Mouse (Mus musculus): ENCODE results near the gene Olfr1413. TPM values are rescaled to one million over a fixed set of nuclear protein-coding genes. Genes with fewer than 3 reads are reported as not detected.

Olfr1413 gene
- polyA plus RNA-seq (2015; fragmentation: Nextera tagmentation; extraction: Ambion mirVana) = not detected in 2 replicates

DNA sequence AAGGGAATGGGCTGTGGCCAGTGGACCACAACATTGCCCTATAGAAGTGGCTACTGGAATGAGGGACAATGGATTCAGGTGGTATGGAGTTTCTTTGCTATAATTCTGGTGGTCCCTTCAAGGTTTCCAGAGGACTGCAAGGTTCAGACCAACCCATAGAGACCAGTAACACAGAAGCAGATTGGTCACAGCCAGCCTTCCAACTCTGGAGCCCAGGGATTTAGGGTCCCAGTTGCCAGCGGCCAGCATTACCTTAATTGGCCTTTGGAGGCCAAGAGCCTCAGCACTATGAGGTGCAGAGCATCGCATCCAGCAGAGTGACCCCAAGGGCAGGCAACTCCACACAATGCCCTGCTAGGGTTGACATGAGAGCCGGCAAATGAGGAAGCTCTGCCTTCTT is at the start of gene Olfr1413:
Gene Olfr1413 (plus strand): TSS at position 301 of the 400 bp plus-strand sequence.
- Histone ChIP-seq H3K4me1 (no peaks in the 10 kb centered on the region), H3K4me3 (no peak within 1 kb of the TSS), H3K27me3 (no peaks in the 10 kb centered on the region), H3K9ac (no peak within 1 kb of the TSS), H3K36me3 (no peaks in the 10 kb centered on the region), H3K27ac (no peak within 1 kb of the TSS), H3K9me3 (no peaks in the 10 kb centered on the region), H3K4me2 (no peak within 1 kb of the TSS)
- no peak for ATAC-seq (ENCODE audit: insufficient number of reproducible peaks, insufficient read depth, low FRiP score, low TSS enrichment, low read depth)
- 81% methylated on average over 3 of the region's 3 CpGs for WGBS

DNA sequence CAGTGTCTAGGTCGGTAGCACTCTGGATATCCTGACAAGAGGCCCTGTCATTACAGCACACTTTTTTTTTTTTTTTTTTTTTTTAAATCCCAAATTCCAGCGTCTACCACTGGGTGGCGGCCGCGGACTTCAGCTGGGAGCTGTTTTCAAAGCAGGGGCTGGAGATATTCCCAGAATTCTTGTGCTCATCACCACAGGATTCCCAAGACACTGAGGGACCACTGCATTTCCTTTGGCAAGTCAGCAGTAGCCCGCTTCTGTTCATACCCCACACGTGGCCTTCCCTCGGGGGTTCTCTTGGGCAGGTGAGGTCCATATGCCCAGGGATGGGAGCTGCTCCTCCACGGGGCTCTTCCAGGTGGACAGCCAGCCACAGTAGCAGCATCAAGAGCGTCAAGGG is 49.7 kb upstream of the Olfr1413 start:
- Histone ChIP-seq H3K4me2 (no peak overlapping the region), H3K4me1 (no peaks in the 10 kb centered on the region), H3K4me3 (no peak overlapping the region), H3K27ac (no peak overlapping the region), H3K9ac (no peak overlapping the region), H3K36me3 (no peaks in the 10 kb centered on the region), H3K27me3 (peaks cover 6% of the 10 kb centered on the region; the same call in 1 of the 2 replicates), H3K9me3 (no peaks in the 10 kb centered on the region)
- no peak for ATAC-seq (ENCODE audit: insufficient number of reproducible peaks, insufficient read depth, low FRiP score, low TSS enrichment, low read depth)
- 23% methylated on average over 10 of the region's 10 CpGs for WGBS

DNA sequence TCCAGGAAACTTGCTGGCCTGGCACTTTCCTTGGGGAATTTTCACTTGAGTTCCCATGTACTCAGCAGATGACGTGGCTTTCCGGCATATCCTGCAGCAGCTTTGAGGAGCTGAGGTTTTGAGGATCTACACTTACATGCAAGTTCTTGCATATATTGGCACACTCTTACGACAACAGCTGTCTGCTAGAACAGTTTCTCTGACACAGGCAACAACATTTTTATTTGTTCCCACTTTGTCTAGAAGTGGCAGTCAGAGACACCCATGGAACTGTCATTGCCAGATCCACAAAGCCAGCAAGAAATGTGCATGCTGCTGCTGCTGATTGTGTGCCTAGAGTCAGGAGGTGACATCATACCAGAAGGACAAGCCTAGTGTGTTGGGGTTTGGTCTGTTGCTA is 47.4 kb upstream of the Olfr1413 start:
- H3K9me3 ChIP-seq = no peaks in the 10 kb centered on the region
- no peaks in the 10 kb centered on the region for H3K4me1 ChIP-seq
- no peak for ATAC-seq (ENCODE audit: insufficient number of reproducible peaks, insufficient read depth, low FRiP score, low TSS enrichment, low read depth)
- H3K4me2 ChIP-seq = no peak overlapping the region
- H3K36me3 ChIP-seq = no peaks in the 10 kb centered on the region
- 85% methylated on average over 3 of the region's 3 CpGs for WGBS
- H3K27ac ChIP-seq = no peak overlapping the region
- H3K4me3 ChIP-seq = no peak overlapping the region
- no peak overlapping the region for H3K9ac ChIP-seq
- H3K27me3 ChIP-seq = no peaks in the 10 kb centered on the region; the same call in 1 of the 2 replicates

DNA sequence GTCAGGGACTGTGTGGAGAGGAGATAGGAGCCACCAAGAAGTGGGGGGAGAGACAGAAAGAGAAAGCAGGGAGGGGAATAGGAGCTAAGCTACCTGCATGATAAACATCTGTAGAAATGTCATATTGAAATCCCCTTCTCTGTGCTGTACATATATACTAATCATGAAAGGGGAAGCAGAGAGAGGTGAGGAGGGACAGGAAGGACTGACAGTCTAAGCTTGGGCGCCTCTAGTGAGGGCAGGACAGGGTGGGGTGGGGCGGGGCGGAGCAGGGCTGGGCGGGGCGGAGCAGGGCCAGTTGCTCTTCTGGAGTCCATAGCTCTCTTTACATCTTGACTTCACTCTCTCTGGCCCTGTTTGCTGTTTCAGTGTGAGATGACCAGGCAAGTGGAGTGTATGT is 34.1 kb upstream of the Olfr1413 start:
- Histone ChIP-seq H3K4me2 (no peak overlapping the region), H3K9me3 (no peaks in the 10 kb centered on the region), H3K4me3 (no peak overlapping the region), H3K9ac (no peak overlapping the region), H3K36me3 (no peaks in the 10 kb centered on the region), H3K27ac (no peak overlapping the region), H3K4me1 (no peaks in the 10 kb centered on the region), H3K27me3 (no peaks in the 10 kb centered on the region)
- no peak for ATAC-seq (ENCODE audit: insufficient number of reproducible peaks, insufficient read depth, low FRiP score, low TSS enrichment, low read depth)
- WGBS = 41% methylated on average over 5 of the region's 5 CpGs

DNA sequence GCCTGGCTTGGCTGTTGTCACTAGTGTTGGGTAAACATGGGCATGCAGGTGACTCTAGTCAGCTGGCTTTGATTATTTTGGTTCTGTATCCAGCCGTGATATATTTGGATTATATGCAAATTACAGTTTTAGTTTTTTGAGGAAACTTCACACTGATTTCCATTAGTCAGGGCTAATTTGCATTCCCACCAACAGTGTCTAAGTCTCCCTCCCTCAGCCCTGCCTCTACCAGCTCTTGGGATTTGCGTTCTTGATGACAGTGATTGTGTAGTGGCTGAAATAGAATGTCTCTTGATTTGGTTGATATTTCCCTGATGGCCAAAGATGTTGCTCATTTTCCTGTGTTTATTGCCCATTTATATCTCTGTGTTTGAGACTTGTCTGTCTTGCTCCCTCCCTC is 32.1 kb upstream of the Olfr1413 start:
- Histone ChIP-seq H3K36me3 (no peaks in the 10 kb centered on the region), H3K4me2 (no peak overlapping the region), H3K27ac (no peak overlapping the region), H3K4me1 (no peaks in the 10 kb centered on the region), H3K27me3 (no peaks in the 10 kb centered on the region), H3K9me3 (no peaks in the 10 kb centered on the region), H3K4me3 (no peak overlapping the region), H3K9ac (no peak overlapping the region)
- 43% methylated on average over 2 of the region's 2 CpGs for WGBS
- no peak for ATAC-seq (ENCODE audit: insufficient number of reproducible peaks, insufficient read depth, low FRiP score, low TSS enrichment, low read depth)

DNA sequence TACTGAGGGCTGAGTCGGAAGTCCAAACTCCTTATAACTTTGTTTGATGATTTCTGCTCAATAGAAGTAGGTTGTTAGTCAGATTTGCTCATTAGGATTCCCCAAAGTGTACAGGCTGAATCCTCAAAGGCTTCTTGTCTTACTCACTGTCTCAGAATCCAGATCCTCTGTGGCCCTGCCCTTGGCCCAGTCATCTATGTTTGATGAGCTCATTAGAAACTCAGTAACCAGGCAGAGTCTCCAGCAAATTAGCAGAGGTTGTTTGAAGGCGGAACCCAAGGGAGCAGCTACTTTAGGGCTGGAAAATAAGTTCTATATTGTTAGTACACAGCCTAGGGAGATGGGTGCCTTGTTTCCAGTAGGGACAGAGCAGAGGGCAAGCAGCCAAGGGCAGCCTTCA is 25.2 kb upstream of the Olfr1413 start:
- Histone ChIP-seq H3K27me3 (0 out of 2 replicates have a peak, but pooled peaks cover 3% of the 10 kb centered on the region), H3K4me1 (no peaks in the 10 kb centered on the region), H3K36me3 (no peaks in the 10 kb centered on the region), H3K27ac (no peak overlapping the region), H3K9ac (no peak overlapping the region), H3K4me2 (no peak overlapping the region), H3K4me3 (no peak overlapping the region), H3K9me3 (no peaks in the 10 kb centered on the region)
- WGBS = 77% methylated on average over 2 of the region's 2 CpGs
- no peak for ATAC-seq (ENCODE audit: insufficient number of reproducible peaks, insufficient read depth, low FRiP score, low TSS enrichment, low read depth)

DNA sequence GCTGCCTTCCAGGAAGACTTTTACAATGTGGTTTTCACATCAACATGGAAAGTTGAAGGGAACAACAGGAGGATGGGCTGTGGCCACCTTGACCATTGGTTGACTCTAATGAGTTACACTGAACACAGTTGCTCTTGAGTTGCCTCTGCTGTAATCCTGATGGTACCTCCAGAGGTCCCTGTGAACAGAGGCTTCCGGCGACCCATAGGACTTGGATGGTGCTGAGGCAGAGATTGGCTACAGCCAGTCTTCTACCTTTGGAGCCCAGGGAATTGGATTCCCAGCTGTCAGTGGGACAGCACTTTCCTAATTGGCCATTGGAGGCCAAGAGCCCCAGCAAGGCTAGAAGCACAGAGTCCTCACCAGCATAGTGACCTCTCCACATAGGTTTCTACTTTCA is 14.4 kb downstream of the Olfr1413 start, which contains the start of gene Olfr1412:
Gene Olfr1412 (plus strand): TSS at position 301 of the 400 bp plus-strand sequence.
- Histone ChIP-seq H3K27ac (no peak within 1 kb of the TSS), H3K9ac (no peak within 1 kb of the TSS), H3K27me3 (no peaks in the 10 kb centered on the region), H3K4me2 (no peak within 1 kb of the TSS), H3K9me3 (no peaks in the 10 kb centered on the region), H3K4me3 (no peak within 1 kb of the TSS), H3K36me3 (no peaks in the 10 kb centered on the region), H3K4me1 (no peaks in the 10 kb centered on the region)
- no peak for ATAC-seq (ENCODE audit: insufficient number of reproducible peaks, insufficient read depth, low FRiP score, low TSS enrichment, low read depth)
- WGBS = 86% methylated on average over 2 of the region's 2 CpGs

DNA sequence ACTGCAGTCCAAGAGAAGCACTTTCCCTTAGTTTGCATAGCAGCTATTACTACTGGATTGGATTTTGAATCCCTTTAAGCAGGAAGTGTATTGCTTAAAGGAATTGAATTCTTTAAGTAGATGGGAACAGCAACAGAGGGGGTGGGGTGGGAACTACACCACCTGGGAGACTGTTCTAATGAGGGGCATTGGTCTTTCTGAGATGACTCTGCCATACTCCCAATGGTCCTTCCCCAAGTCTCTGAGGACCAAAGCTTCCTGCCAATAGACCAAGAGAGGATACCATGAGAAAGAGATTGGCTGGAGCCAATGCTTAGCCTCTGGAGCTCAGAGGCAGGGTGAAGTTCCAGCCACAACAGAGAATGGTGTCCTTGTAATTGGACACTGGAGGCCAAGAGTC is 23.0 kb downstream of the Olfr1413 start, which contains the start of gene Olfr1411:
Gene Olfr1411 (plus strand): TSS at position 301 of the 400 bp plus-strand sequence.
- Histone ChIP-seq H3K9me3 (no peaks in the 10 kb centered on the region), H3K4me1 (no peaks in the 10 kb centered on the region), H3K27ac (no peak within 1 kb of the TSS)

DNA sequence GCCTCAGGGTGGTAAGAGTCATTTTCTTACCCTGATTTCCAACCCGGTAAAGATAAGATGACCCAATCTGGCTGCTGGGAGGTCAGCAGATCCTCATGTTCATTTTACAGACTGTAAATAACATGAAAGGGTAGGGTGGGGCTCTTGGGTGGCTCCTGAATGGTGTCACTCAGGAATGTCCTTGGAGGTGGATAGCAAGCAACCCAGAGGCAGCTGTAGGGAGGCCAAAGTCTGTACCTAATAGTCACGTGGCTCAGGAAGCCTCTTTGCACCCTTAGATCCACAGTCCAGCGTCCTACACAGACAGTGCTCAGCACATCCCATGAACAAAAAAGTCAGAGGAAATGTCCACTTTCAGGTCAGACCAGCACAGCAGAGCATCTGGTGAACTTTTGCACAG is 24.9 kb downstream of the Olfr1413 start:
- Histone ChIP-seq H3K27me3 (no peaks in the 10 kb centered on the region), H3K36me3 (no peaks in the 10 kb centered on the region), H3K4me3 (no peak overlapping the region), H3K4me1 (no peaks in the 10 kb centered on the region), H3K9me3 (no peaks in the 10 kb centered on the region), H3K27ac (no peak overlapping the region), H3K9ac (no peak overlapping the region), H3K4me2 (no peak overlapping the region)
- no peak for ATAC-seq (ENCODE audit: insufficient number of reproducible peaks, insufficient read depth, low FRiP score, low TSS enrichment, low read depth)
- 79% methylated on average over 3 of the region's 3 CpGs for WGBS

More for the DNA sequence above, 23.0 kb downstream of the Olfr1413 start, which contains the start of gene Olfr1411:
- H3K4me3 ChIP-seq = no peak within 1 kb of the TSS
- H3K36me3 ChIP-seq = no peaks in the 10 kb centered on the region
- no peak within 1 kb of the TSS for H3K4me2 ChIP-seq
- no peak within 1 kb of the TSS for H3K9ac ChIP-seq
- ATAC-seq (ENCODE audit: insufficient number of reproducible peaks, insufficient read depth, low FRiP score, low TSS enrichment, low read depth) = no peak
- H3K27me3 ChIP-seq = no peaks in the 10 kb centered on the region

DNA sequence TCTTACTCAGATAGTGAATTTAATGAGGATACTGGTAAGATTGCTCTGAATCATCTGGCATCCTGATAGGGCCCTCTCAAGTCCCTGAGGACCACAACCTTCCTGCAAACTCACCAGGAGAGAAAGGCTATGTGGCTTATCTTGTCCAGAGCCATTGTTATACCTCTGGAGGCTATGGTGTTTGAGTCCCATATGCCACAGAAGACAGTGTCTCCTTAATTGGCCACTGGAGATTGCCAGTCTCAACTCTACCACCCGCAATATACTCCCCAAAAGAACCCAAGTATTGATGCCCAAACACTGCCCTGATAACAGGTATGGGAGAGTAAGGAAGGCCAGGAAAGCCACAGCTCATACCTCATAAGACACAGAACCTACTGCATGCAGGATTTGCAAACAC is 34.4 kb downstream of the Olfr1413 start, which contains the start of gene Olfr1410:
Gene Olfr1410 (plus strand): TSS at position 301 of the 400 bp plus-strand sequence.
- 83% methylated on average over 1 of the region's 1 CpGs for WGBS
- H3K36me3 ChIP-seq = no peaks in the 10 kb centered on the region
- no peaks in the 10 kb centered on the region; the same call in 1 of the 2 replicates for H3K9me3 ChIP-seq

DNA sequence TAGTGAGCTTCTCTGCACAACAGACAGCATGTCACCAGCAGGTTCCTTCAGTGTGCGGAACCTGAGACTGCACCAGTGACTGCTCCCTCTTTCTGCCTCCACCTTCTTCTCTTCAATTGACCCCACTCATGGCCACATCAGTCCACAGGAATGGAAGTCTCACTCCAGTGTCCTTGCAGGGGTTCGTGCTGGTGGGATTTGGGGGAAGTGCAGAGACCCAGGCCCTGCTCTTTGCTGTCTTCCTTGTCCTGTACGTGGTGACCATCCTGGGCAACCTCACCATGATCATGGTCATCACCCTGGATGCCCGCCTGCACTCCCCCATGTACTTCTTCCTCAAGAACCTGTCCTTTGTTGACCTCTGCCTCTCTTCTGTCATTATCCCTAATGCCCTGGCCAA is 36.6 kb downstream of the Olfr1413 start:
- Histone ChIP-seq H3K36me3 (no peaks in the 10 kb centered on the region), H3K27me3 (peaks cover 4% of the 10 kb centered on the region; the same call in 1 of the 2 replicates), H3K9ac (no peak overlapping the region), H3K9me3 (no peaks in the 10 kb centered on the region; the same call in 1 of the 2 replicates), H3K4me3 (no peak overlapping the region), H3K4me2 (no peak overlapping the region), H3K4me1 (no peaks in the 10 kb centered on the region), H3K27ac (no peak overlapping the region)
- no peak for ATAC-seq (ENCODE audit: insufficient number of reproducible peaks, insufficient read depth, low FRiP score, low TSS enrichment, low read depth)
- 83% methylated on average over 4 of the region's 4 CpGs for WGBS

More for the DNA sequence above, 34.4 kb downstream of the Olfr1413 start, which contains the start of gene Olfr1410:
- ATAC-seq (ENCODE audit: insufficient number of reproducible peaks, insufficient read depth, low FRiP score, low TSS enrichment, low read depth) = no peak
- Histone ChIP-seq H3K9ac (no peak within 1 kb of the TSS), H3K4me3 (no peak within 1 kb of the TSS), H3K27me3 (no peaks in the 10 kb centered on the region), H3K4me2 (no peak within 1 kb of the TSS), H3K27ac (no peak within 1 kb of the TSS), H3K4me1 (no peaks in the 10 kb centered on the region)

DNA sequence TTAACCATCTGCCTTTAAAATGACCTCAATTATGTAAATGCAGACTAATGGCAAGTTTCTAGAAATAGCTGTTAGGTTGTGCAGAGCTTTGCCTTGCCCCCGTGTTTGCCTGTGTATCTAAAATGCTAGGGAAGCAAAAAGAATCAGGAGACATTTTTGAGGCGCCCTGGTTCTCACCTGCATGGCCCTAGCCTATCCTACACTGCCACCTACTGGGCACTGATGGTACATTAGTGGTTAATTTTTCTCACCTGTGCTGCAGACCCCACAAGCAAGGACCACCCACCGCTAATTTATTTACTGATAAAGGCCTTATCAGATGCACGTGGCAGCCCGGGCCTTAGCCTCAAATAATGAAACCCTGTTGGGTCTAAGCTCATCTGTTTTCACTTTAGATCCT is 39.9 kb downstream of the Olfr1413 start:
- ATAC-seq (ENCODE audit: insufficient number of reproducible peaks, insufficient read depth, low FRiP score, low TSS enrichment, low read depth) = no peak
- H3K27me3 ChIP-seq = peaks cover 10% of the 10 kb centered on the region; the same call in 1 of the 2 replicates
- no peak overlapping the region for H3K4me2 ChIP-seq
- H3K9me3 ChIP-seq = no peaks in the 10 kb centered on the region; the same call in 1 of the 2 replicates
- no peaks in the 10 kb centered on the region for H3K4me1 ChIP-seq
- no peak overlapping the region for H3K4me3 ChIP-seq
- H3K9ac ChIP-seq = no peak overlapping the region
- no peaks in the 10 kb centered on the region for H3K36me3 ChIP-seq
- H3K27ac ChIP-seq = no peak overlapping the region
- 6% methylated on average over 5 of the region's 5 CpGs for WGBS
